ENCODE assay signal across 29 mouse cellular contexts in the genomic region with DNA sequence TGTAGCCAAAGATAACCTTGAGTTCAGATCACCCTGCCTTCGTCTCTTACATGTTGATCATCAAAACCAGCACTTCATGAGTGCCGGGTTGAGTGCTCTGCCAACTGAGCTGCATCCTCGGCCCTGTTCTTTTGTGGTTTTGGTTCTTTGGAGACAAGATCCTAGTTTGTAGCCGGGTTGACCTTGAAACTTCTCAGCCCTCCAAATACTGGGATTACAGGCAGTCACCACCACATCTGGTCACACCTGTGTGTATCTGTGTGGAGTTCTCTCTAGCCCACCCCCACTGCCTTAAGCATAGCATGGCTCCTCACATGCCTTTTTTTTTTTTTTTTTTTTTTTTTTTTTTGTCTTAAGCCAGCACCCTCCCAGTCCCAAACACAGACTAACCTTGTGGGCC. TPM values are rescaled to one million over a fixed set of nuclear protein-coding genes. Genes with fewer than 3 reads are reported as not detected.
A peak's percentile ranks its signal among the peaks of the same experiment; 100 is the strongest.
DNase-seq lines count a peak whose midpoint lies in the region; ATAC-seq lines count a peak whose summit lies in the region.
"Had no signal": no experiment of that assay in that cellular context is flagged by ENCODE, and none has a peak within 500 bp of the region (broad histone marks: within the 10 kb centered on the region; RNA-seq: fewer than 3 reads in every experiment).

No protein-coding gene starts in this region.

- WGBS in midbrain, embryonic 11.5 days: 88% methylated on average over 4 of the region's 4 CpGs
- WGBS in midbrain, embryonic 16.5 days: 93% methylated on average over 4 of the region's 4 CpGs

- H3K9me3 ChIP-seq in midbrain, embryonic 11.5 days (ENCODE audit: control insufficient read depth, low read length): no peaks in the 10 kb centered on the region
- H3K9me3 ChIP-seq in midbrain, embryonic 16.5 days (replicated peaks; ENCODE audit: control insufficient read depth, low read length, poor library complexity, severe bottlenecking): no peaks in the 10 kb centered on the region
- H3K9me3 ChIP-seq: embryonic facial prominence, embryonic 13.5 days; embryonic facial prominence, embryonic 15.5 days; forebrain, embryonic 10.5 days; forebrain, embryonic 12.5 days; G1E had no signal

- peaks cover 16% of the 10 kb centered on the region for H3K27me3 ChIP-seq in midbrain, embryonic 11.5 days (ENCODE audit: control insufficient read depth, insufficient read depth, low read length)
- H3K27me3 ChIP-seq in midbrain, embryonic 16.5 days (ENCODE audit: control insufficient read depth, insufficient read depth, low read depth, low read length): peaks cover 10% of the 10 kb centered on the region; the same call in 1 of the 2 replicates
- H3K27me3 ChIP-seq: CH12.LX, Patski had no signal

- ATAC-seq in midbrain, embryonic 11.5 days (ENCODE audit: low FRiP score): no peak
- ATAC-seq in midbrain, embryonic 16.5 days: no peak
- ATAC-seq: activated CD4-positive, CD25-positive, alpha-beta regulatory T cell, adult 4 months; CD4-positive, CD25-positive, alpha-beta regulatory T cell, adult 4 months; forebrain, embryonic 14.5 days; forebrain, embryonic 16.5 days; Patski had no signal

- H3K27ac ChIP-seq in midbrain, embryonic 11.5 days (ENCODE audit: low read depth, low read length): no peak overlapping the region
- H3K27ac ChIP-seq in midbrain, embryonic 16.5 days (ENCODE audit: low read length): no peak overlapping the region
- H3K27ac ChIP-seq: embryonic facial prominence, embryonic 13.5 days; embryonic facial prominence, embryonic 15.5 days; forebrain, embryonic 10.5 days; forebrain, embryonic 12.5 days had no signal

- no peaks in the 10 kb centered on the region for H3K36me3 ChIP-seq in midbrain, embryonic 11.5 days (ENCODE audit: control insufficient read depth, insufficient read depth, low read length)
- peaks cover 10% of the 10 kb centered on the region; the same call in 1 of the 2 replicates for H3K36me3 ChIP-seq in midbrain, embryonic 16.5 days (ENCODE audit: control insufficient read depth, insufficient read depth, low read length)

- no peak overlapping the region for H3K9ac ChIP-seq in midbrain, embryonic 11.5 days (ENCODE audit: low read length)
- no peak overlapping the region for H3K9ac ChIP-seq in midbrain, embryonic 16.5 days (ENCODE audit: low read depth, low read length)
- H3K9ac ChIP-seq: embryonic facial prominence, embryonic 13.5 days; embryonic facial prominence, embryonic 15.5 days; forebrain, embryonic 12.5 days had no signal

- H3K4me3 ChIP-seq in midbrain, embryonic 11.5 days (ENCODE audit: low read depth, low read length): no peak overlapping the region
- H3K4me3 ChIP-seq in midbrain, embryonic 16.5 days (ENCODE audit: low read depth, low read length): no peak overlapping the region
- H3K4me3 ChIP-seq: embryonic facial prominence, embryonic 13.5 days; embryonic facial prominence, embryonic 15.5 days; erythroblast, embryonic 14.5 days; forebrain, embryonic 10.5 days; forebrain, embryonic 12.5 days had no signal

- H3K4me1 ChIP-seq in midbrain, embryonic 11.5 days (ENCODE audit: control insufficient read depth, insufficient read depth, low read length): 0 out of 2 replicates have a peak, but pooled peaks cover 2% of the 10 kb centered on the region
- H3K4me1 ChIP-seq in midbrain, embryonic 16.5 days (ENCODE audit: control insufficient read depth, insufficient read depth, low read length): peaks cover 4% of the 10 kb centered on the region

- H3K4me2 ChIP-seq in midbrain, embryonic 11.5 days: no peak overlapping the region
- no peak overlapping the region for H3K4me2 ChIP-seq in midbrain, embryonic 16.5 days (ENCODE audit: low read length)
- H3K4me2 ChIP-seq: embryonic facial prominence, embryonic 13.5 days; embryonic facial prominence, embryonic 15.5 days; forebrain, embryonic 12.5 days had no signal

- peak; percentile 12 for DNase-seq in midbrain, embryonic 11.5 days (ENCODE audit: low spot score, missing footprints)
- DNase-seq in ES-CJ7 (ENCODE audit: low read depth, low spot score) (peak; percentile 55), R1 (ENCODE audit: low read depth, low spot score) (peak; percentile 68), liver (no peak)
- DNase-seq in urinary bladder, postnatal 14 days (ENCODE audit: low spot score): no peak
- DNase-seq in spleen, postnatal 36 days (ENCODE audit: low spot score in 2 of 2): no peak
- DNase-seq: adrenal gland, postnatal 10 days; adrenal gland, postnatal 25 days; B cell, adult 2 months; cerebellum, adult 11 months; cerebellum, adult 18-20 months; cerebellum, adult 8-10 months; cerebellum, adult 9-11 months; cerebellum, postnatal 14 days; cerebellum, postnatal 36 days; embryo, embryonic 11 days had no signal

RNA-seq across cellular contexts. Expression of a gene that starts 4.9 kb away (rescaled TPM):
- polyA plus RNA-seq in midbrain, embryonic 11.5 days (2014; fragmentation: Nextera tagmentation; extraction: Ambion mirVana): 0.99 and 1.6 TPM in 2 replicates
- 61.6 and 90.5 TPM in 2 replicates for polyA plus RNA-seq in midbrain, embryonic 16.5 days (2015; fragmentation: Nextera tagmentation; extraction: Ambion mirVana)

RNA-seq across cellular contexts. Expression of a gene that starts 10.5 kb away (rescaled TPM):
- polyA plus RNA-seq in midbrain, embryonic 11.5 days (2014; fragmentation: Nextera tagmentation; extraction: Ambion mirVana): 30.7 and 31.1 TPM in 2 replicates
- polyA plus RNA-seq in midbrain, embryonic 16.5 days (2015; fragmentation: Nextera tagmentation; extraction: Ambion mirVana): 40.0 and 49.8 TPM in 2 replicates

RNA-seq across cellular contexts. Expression of a gene that starts 11.1 kb away (rescaled TPM):
- 40.2 and 46.4 TPM in 2 replicates for polyA plus RNA-seq in midbrain, embryonic 11.5 days (2014; fragmentation: Nextera tagmentation; extraction: Ambion mirVana)
- 35.2 and 35.4 TPM in 2 replicates for polyA plus RNA-seq in midbrain, embryonic 16.5 days (2015; fragmentation: Nextera tagmentation; extraction: Ambion mirVana)

RNA-seq across cellular contexts. Expression of a gene that starts 11.3 kb away (rescaled TPM):
- polyA plus RNA-seq in midbrain, embryonic 11.5 days (2014; fragmentation: Nextera tagmentation; extraction: Ambion mirVana): 30.0 and 35.4 TPM in 2 replicates
- 38.2 and 41.4 TPM in 2 replicates for polyA plus RNA-seq in midbrain, embryonic 16.5 days (2015; fragmentation: Nextera tagmentation; extraction: Ambion mirVana)

RNA-seq across cellular contexts. Expression of a gene that starts 16.7 kb away (rescaled TPM):
- 0.78 and 1.4 TPM in 2 replicates for polyA plus RNA-seq in midbrain, embryonic 11.5 days (2014; fragmentation: Nextera tagmentation; extraction: Ambion mirVana)
- 0.21 and 0.78 TPM in 2 replicates for polyA plus RNA-seq in midbrain, embryonic 16.5 days (2015; fragmentation: Nextera tagmentation; extraction: Ambion mirVana)

Comparison
In these comparisons a context has a peak if more than half of its experiments do, and no peak if none do; other contexts are left out.
1. RNA of a gene that starts 4.9 kb away (polyA plus RNA-seq): 61.6 to 90.5 TPM in midbrain, embryonic 16.5 days; 0.99 to 1.6 TPM in midbrain, embryonic 11.5 days; every median in the first group is over 10 times any median in the second.
2. DNase-seq: peak in midbrain, embryonic 11.5 days (single experiment), ES-CJ7 (single experiment) and R1 (single experiment); none in urinary bladder, postnatal 14 days (single experiment), liver (single experiment) and spleen, postnatal 36 days (0 of 2).